Mouse (Mus musculus): ENCODE data around the gene Aqr. TPM values are rescaled to one million over a fixed set of nuclear protein-coding genes. Genes with fewer than 3 reads are reported as not detected.

The Aqr gene
- polyA plus RNA-seq, 1 experiment from 2014 or later = 63.2 TPM

GRCm38 (mm10) chr2:114051871-114052241 is 135.0 kb downstream of the Aqr start:
- no peaks in the 10 kb centered on the region for H3K27me3 ChIP-seq (ENCODE audit: control insufficient read depth, insufficient read depth, low read length)
- DNase-seq (ENCODE audit: low spot score) (no peak), ATAC-seq (ENCODE audit: low FRiP score) (no peak)
- no peaks in the 10 kb centered on the region for H3K4me1 ChIP-seq (replicated peaks; ENCODE audit: control insufficient read depth, insufficient read depth, low read length)
- H3K27ac ChIP-seq (ENCODE audit: low read depth, low read length) = no peak overlapping the region
- no peaks in the 10 kb centered on the region for H3K9me3 ChIP-seq (ENCODE audit: control insufficient read depth, low read length)
- no peak overlapping the region for H3K4me2 ChIP-seq (replicated peaks; ENCODE audit: low read depth, low read length)
- no peak overlapping the region for H3K4me3 ChIP-seq (ENCODE audit: low read depth, low read length)
- 90% methylated on average over 14 of the region's 14 CpGs for WGBS
- no peaks in the 10 kb centered on the region for H3K36me3 ChIP-seq (ENCODE audit: control insufficient read depth, insufficient read depth, low read length)
- H3K9ac ChIP-seq (ENCODE audit: low read depth, low read length) = no peak overlapping the region

Other genes starting within 250 kb of the Aqr start
- 0.59 and 0.73 TPM in 2 replicates for gene Gjd2, start 173.4 kb downstream of the Aqr start, polyA plus RNA-seq (2014; fragmentation: Nextera tagmentation; extraction: Ambion mirVana)
- gene Actc1, start 133.5 kb downstream of the Aqr start, polyA plus RNA-seq (2014; fragmentation: Nextera tagmentation; extraction: Ambion mirVana) = 23.0 and 48.0 TPM in 2 replicates
- gene Zfp770, start 14.4 kb upstream of the Aqr start, polyA plus RNA-seq (2014; fragmentation: Nextera tagmentation; extraction: Ambion mirVana) = 4.1 and 6.6 TPM in 2 replicates

Measured in hindbrain, embryonic 11.5 days (tissue).